Mouse (Mus musculus): ENCODE results near the gene Gm37240. TPM values are rescaled to one million over a fixed set of nuclear protein-coding genes. Genes with fewer than 3 reads are reported as not detected.

Gene Gm37240
- total RNA-seq, 2 experiments from 2014 or later, result 3.9 to 6.6 TPM

- DNase-seq, result no peak
Observed at GRCm38 (mm10) chr3:85679312-85679933, 207.9 kb downstream of the Gm37240 start.

GRCm38 (mm10) chr3:85677952-85678351 is 209.4 kb downstream of the Gm37240 start:
- no peak for DNase-seq

- DNase-seq, result no peak
Observed at GRCm38 (mm10) chr3:85677133-85677532, 210.2 kb downstream of the Gm37240 start.

GRCm38 (mm10) chr3:85669844-85670243 is 217.5 kb downstream of the Gm37240 start:
- DNase-seq, result no peak

GRCm38 (mm10) chr3:85667683-85668082 is 219.6 kb downstream of the Gm37240 start:
- no peak for DNase-seq

- DNase-seq, result no peak
Observed at GRCm38 (mm10) chr3:85666736-85667135, 220.6 kb downstream of the Gm37240 start.

- no peak for DNase-seq
Observed at GRCm38 (mm10) chr3:85666166-85666565, 221.2 kb downstream of the Gm37240 start.

- no peak for DNase-seq
Observed at GRCm38 (mm10) chr3:85664591-85665171, 222.6 kb downstream of the Gm37240 start.

GRCm38 (mm10) chr3:85663826-85664225 is 223.5 kb downstream of the Gm37240 start:
- no peak for DNase-seq

- DNase-seq, result no peak
Observed at GRCm38 (mm10) chr3:85661926-85662813, 225.1 kb downstream of the Gm37240 start.

- no peak for DNase-seq
Observed at GRCm38 (mm10) chr3:85659681-85660080, 227.6 kb downstream of the Gm37240 start.

GRCm38 (mm10) chr3:85655538-85655937 is 231.8 kb downstream of the Gm37240 start:
- no peak for DNase-seq

GRCm38 (mm10) chr3:85652727-85653665 is 234.3 kb downstream of the Gm37240 start:
- no peak for DNase-seq

- no peak for DNase-seq
Observed at GRCm38 (mm10) chr3:85649176-85649575, 238.1 kb downstream of the Gm37240 start.

- DNase-seq, result no peak
Observed at GRCm38 (mm10) chr3:85645517-85646004, 241.8 kb downstream of the Gm37240 start.

- DNase-seq, result no peak
Observed at GRCm38 (mm10) chr3:85644814-85645213, 242.5 kb downstream of the Gm37240 start.

GRCm38 (mm10) chr3:85641751-85642150 is 245.6 kb downstream of the Gm37240 start:
- no peak for DNase-seq

GRCm38 (mm10) chr3:85636716-85637447 is 250.4 kb downstream of the Gm37240 start:
- no peak for DNase-seq

- DNase-seq, result no peak
Observed at GRCm38 (mm10) chr3:85635591-85635990, 251.7 kb downstream of the Gm37240 start.

- no peak for DNase-seq
Observed at GRCm38 (mm10) chr3:85635126-85635419, 252.2 kb downstream of the Gm37240 start.

GRCm38 (mm10) chr3:85634389-85635125 is 252.8 kb downstream of the Gm37240 start:
- DNase-seq, result no peak
